Mouse (Mus musculus) heart, postnatal 0 days (tissue): Measurements from ENCODE around the gene Syt16.

ENCODE experiments used
- CTCF ChIP-seq: IDR thresholded peaks from 2 replicates; pipeline ENCODE4 v1.5.1; 2016; ENCODE audit warnings: antibody characterized with exemption, control low read depth, low read depth
- EP300 ChIP-seq: IDR thresholded peaks from 2 replicates; pipeline ENCODE4 v1.6.1; 2016; ENCODE audit warnings: antibody characterized with exemption, low read depth

DNA sequence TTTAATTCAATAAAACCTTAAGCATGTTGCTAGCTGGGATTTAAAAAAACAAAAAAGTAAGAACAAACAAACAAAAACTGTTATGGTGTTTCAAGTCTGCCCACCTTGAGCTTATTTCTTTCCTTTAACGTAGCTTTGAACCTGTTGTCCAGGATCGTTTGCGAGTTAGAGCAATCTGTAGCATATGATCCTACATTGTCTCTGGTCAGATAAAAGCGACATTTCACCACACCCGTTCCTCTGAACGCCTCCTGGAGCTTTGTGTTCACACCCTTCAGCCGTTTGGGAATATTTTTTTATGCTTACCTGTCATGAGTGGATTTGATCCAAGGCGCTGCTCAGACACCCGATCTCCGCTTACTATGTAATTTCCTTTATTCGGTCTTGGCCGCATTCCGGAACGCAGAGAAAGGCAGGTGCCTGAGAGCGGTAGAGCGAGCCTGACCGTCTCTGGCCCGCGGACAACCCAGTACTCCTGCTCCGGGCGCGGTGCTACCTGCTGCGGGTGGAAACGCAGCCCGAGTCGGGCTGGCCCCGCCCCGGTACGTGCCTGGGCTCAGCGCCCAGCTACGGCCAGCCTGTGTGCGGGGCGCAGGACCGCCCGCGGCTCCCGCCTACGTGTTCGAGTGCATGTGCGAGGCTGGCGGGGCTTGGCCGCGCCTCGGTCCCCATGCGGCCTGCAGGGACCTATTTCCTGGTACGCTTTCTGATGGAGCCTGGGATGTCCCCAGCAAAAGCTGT, 48.0 kb upstream of the Syt16 start:
- no peak for TF ChIP-seq CTCF
- no peak for TF ChIP-seq EP300
